Mouse (Mus musculus): Measurements from ENCODE around the gene Pigq. TPM values are rescaled to one million over a fixed set of nuclear protein-coding genes. Genes with fewer than 3 reads are reported as not detected.

Pigq gene
- total and polyA plus RNA-seq, 3 experiments, result 18.5 to 97.2 (median 28.1) TPM

DNA sequence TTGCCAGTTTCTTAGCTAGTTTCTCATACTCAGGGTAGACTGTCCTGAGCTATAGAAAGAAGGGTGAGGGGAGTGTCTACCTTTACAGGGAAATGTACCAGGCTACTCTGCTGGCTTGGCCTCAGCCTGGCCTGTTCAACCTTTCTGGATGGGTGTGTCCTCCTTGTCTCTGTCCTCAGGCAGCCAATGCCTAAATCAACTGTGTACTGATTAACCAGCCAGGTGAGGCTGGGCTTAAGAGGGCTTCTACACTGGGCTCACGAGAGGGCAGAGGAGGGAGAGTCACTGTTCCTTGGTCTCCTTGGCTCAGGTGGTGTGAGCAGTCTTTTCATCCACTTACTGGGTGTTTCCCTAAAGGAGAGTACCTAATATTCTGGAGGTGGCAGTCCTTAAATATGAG lies 23.4 kb upstream of the Pigq start:
- Histone ChIP-seq H3K27ac (ENCODE audit: insufficient read depth, low read depth) (no peak overlapping the region), H3K4me1 (ENCODE audit: control insufficient read depth in 1 of 2, insufficient read depth in 2 of 2) (peaks cover 25 to 34% of the 10 kb centered on the region in 2 experiments), H3K4me2 (ENCODE audit: insufficient read depth, low read depth, poor library complexity, severe bottlenecking) (no peak overlapping the region), H3K9ac (ENCODE audit: insufficient read depth, low read depth) (no peak overlapping the region), H3K4me3 (replicated peaks in 1 of 3; ENCODE audit: low read depth in 2 of 3, low read length in 2 of 3, poor library complexity in 1 of 3) (no peak overlapping the region), H3K79me2 (replicated peaks; ENCODE audit: control insufficient read depth, extremely low read depth, insufficient read depth, poor library complexity, severe bottlenecking) (0 out of 2 replicates have a peak, but pooled peaks cover 2% of the 10 kb centered on the region), H3K27me3 (replicated peaks) (no peaks in the 10 kb centered on the region), H3K36me3 (replicated peaks in 1 of 2; ENCODE audit: control insufficient read depth in 1 of 2, insufficient read depth in 1 of 2, low read length in 1 of 2) (peaks cover 10 to 46% of the 10 kb centered on the region in 2 experiments), H3K9me3 (replicated peaks; ENCODE audit: low read length) (no peaks in the 10 kb centered on the region)
- dilution Hi-C loops (cut with MboI; ENCODE audit: extremely low pct_ligation_motif_present, extremely low pct_unique_long_range_greater_than_20kb, low sequenced_read_pairs), result no loop called here
- in situ Hi-C loops (cut with MboI; ENCODE audit: low pct_ligation_motif_present, low pct_unique_long_range_greater_than_20kb, low sequenced_read_pairs), result no loop called here
- no peak for TF ChIP-seq JUND (conservative IDR thresholded peaks at IDR 0.05; ENCODE audit: low read depth, low read length)
- no peak for TF ChIP-seq JUN (IDR thresholded peaks at IDR 0.05; ENCODE audit: insufficient read depth, low read depth, low read length)
- TF ChIP-seq IRF4 (IDR thresholded peaks at IDR 0.05; ENCODE audit: low read depth, low read length), result no peak
- DNase-seq (ENCODE audit: extremely low read depth), result no peak

DNA sequence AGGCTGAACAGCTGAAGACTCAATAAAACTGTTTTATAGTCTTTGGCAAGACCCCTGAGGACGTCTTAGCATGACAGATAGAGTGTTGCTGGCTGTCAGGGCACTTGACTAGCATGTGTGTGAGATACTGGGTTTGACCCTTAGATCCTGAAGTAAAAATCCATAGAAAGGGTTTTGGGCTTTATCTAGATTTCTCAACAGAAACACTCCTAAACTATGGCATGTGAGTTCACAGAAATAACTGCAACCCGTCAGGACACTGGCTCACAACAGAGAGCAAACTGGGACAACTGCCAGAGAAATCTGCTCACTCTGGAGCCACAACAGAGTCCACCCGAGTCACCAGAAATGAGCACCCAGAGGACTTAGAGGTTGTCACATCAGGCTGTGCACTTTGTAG lies 22.9 kb upstream of the Pigq start:
- dilution Hi-C loops (cut with MboI; ENCODE audit: extremely low pct_ligation_motif_present, extremely low pct_unique_long_range_greater_than_20kb, low sequenced_read_pairs), result no loop called here
- no peak for DNase-seq (ENCODE audit: extremely low read depth)
- TF ChIP-seq CHD2 (IDR thresholded peaks at IDR 0.05; ENCODE audit: low read length) (no peak), MYC (IDR thresholded peaks at IDR 0.05; ENCODE audit: low read depth, low read length) (no peak), MEF2A (IDR thresholded peaks at IDR 0.05; ENCODE audit: borderline replicate concordance, low read depth, low read length) (no peak), UBTF (IDR thresholded peaks at IDR 0.05; ENCODE audit: low read depth, low read length) (no peak), IRF4 (IDR thresholded peaks at IDR 0.05; ENCODE audit: low read depth, low read length) (no peak), ZC3H11A (IDR thresholded peaks at IDR 0.05; ENCODE audit: low read depth, low read length) (no peak), POLR2A (IDR thresholded peaks at IDR 0.05; ENCODE audit: low read depth, low read length) (no peak), NELFE (IDR thresholded peaks at IDR 0.05; ENCODE audit: low read depth, low read length) (no peak), USF1 (IDR thresholded peaks at IDR 0.05; ENCODE audit: low read depth, low read length) (no peak), RAD21 (IDR thresholded peaks at IDR 0.05; ENCODE audit: low read depth, low read length) (no peak), USF2 (conservative IDR thresholded peaks at IDR 0.05; ENCODE audit: low read depth, low read length) (no peak), ZNF384 (IDR thresholded peaks at IDR 0.05; ENCODE audit: low read depth, low read length) (no peak)
- Histone ChIP-seq H3K79me2 (replicated peaks; ENCODE audit: control insufficient read depth, extremely low read depth, insufficient read depth, poor library complexity, severe bottlenecking) (no peaks in the 10 kb centered on the region), H3K4me3 (replicated peaks in 1 of 3; ENCODE audit: low read depth in 2 of 3, low read length in 2 of 3, poor library complexity in 1 of 3) (no peak overlapping the region), H3K9ac (ENCODE audit: insufficient read depth, low read depth) (no peak overlapping the region), H3K27ac (ENCODE audit: insufficient read depth, low read depth) (no peak overlapping the region), H3K4me2 (ENCODE audit: insufficient read depth, low read depth, poor library complexity, severe bottlenecking) (no peak overlapping the region), H3K4me1 (ENCODE audit: control insufficient read depth in 1 of 2, insufficient read depth in 2 of 2) (peaks cover 20 to 29% of the 10 kb centered on the region in 2 experiments), H3K27me3 (replicated peaks) (no peaks in the 10 kb centered on the region), H3K36me3 (replicated peaks in 1 of 2; ENCODE audit: control insufficient read depth in 1 of 2, insufficient read depth in 1 of 2, low read length in 1 of 2) (peaks cover 15 to 51% of the 10 kb centered on the region in 2 experiments), H3K9me3 (replicated peaks; ENCODE audit: low read length) (no peaks in the 10 kb centered on the region)
- in situ Hi-C loops (cut with MboI; ENCODE audit: low pct_ligation_motif_present, low pct_unique_long_range_greater_than_20kb, low sequenced_read_pairs), result no loop called here

- Histone ChIP-seq H3K9ac (ENCODE audit: insufficient read depth, low read depth) (no peak overlapping the region), H3K79me2 (replicated peaks; ENCODE audit: control insufficient read depth, extremely low read depth, insufficient read depth, poor library complexity, severe bottlenecking) (no peaks in the 10 kb centered on the region), H3K4me2 (ENCODE audit: insufficient read depth, low read depth, poor library complexity, severe bottlenecking) (no peak overlapping the region), H3K9me3 (replicated peaks; ENCODE audit: low read length) (no peaks in the 10 kb centered on the region), H3K27ac (ENCODE audit: insufficient read depth, low read depth) (no peak overlapping the region), H3K4me3 (replicated peaks in 1 of 3; ENCODE audit: low read depth in 2 of 3, low read length in 2 of 3, poor library complexity in 1 of 3) (no peak overlapping the region), H3K36me3 (replicated peaks in 1 of 2; ENCODE audit: control insufficient read depth in 1 of 2, insufficient read depth in 1 of 2, low read length in 1 of 2) (peaks cover 25 to 83% of the 10 kb centered on the region in 2 experiments), H3K4me1 (ENCODE audit: control insufficient read depth in 1 of 2, insufficient read depth in 2 of 2) (peaks cover 0 to 5% of the 10 kb centered on the region in 2 experiments; a peak in 1 of 4 replicates), H3K27me3 (replicated peaks) (no peaks in the 10 kb centered on the region)
- DNase-seq (ENCODE audit: extremely low read depth), result no peak
- in situ Hi-C loops (cut with MboI; ENCODE audit: low pct_ligation_motif_present, low pct_unique_long_range_greater_than_20kb, low sequenced_read_pairs), result no loop called here
- TF ChIP-seq SIN3A (IDR thresholded peaks at IDR 0.05; ENCODE audit: low read length) (no peak), ETS1 (conservative IDR thresholded peaks at IDR 0.05; ENCODE audit: low read depth, low read length) (no peak), TCF12 (IDR thresholded peaks at IDR 0.05; ENCODE audit: low read depth, low read length) (no peak), CTCF (conservative IDR thresholded peaks at IDR 0.05 in 1 of 2, IDR thresholded peaks at IDR 0.05 in 1 of 2; ENCODE audit: low read depth in 2 of 2, low read length in 2 of 2) (no peak), POLR2AphosphoS2 (IDR thresholded peaks at IDR 0.05; ENCODE audit: low read depth, low read length) (no peak), USF1 (IDR thresholded peaks at IDR 0.05; ENCODE audit: low read depth, low read length) (no peak), MEF2A (IDR thresholded peaks at IDR 0.05; ENCODE audit: borderline replicate concordance, low read depth, low read length) (no peak), ZNF384 (IDR thresholded peaks at IDR 0.05; ENCODE audit: low read depth, low read length) (no peak), RCOR1 (conservative IDR thresholded peaks at IDR 0.05; ENCODE audit: low read depth, low read length) (no peak), NELFE (IDR thresholded peaks at IDR 0.05; ENCODE audit: low read depth, low read length) (no peak)
- dilution Hi-C loops (cut with MboI; ENCODE audit: extremely low pct_ligation_motif_present, extremely low pct_unique_long_range_greater_than_20kb, low sequenced_read_pairs), result no loop called here
These were observed 19.5 kb upstream of the Pigq start for GRCm38 (mm10) chr17:25964271-25964670.
